Mouse (Mus musculus) G1E (cell line): Measurements from ENCODE around the gene Tead2.

Experiments
- CTCF ChIP-seq: IDR thresholded peaks from 2 replicates; pipeline ENCODE4 v1.5.1; 2012; ENCODE audit warnings: low read depth, low read length, inconsistent platforms, mixed read lengths
- GATA1 ChIP-seq: IDR thresholded peaks from 2 replicates; pipeline ENCODE4 v1.6.1; 2012; ENCODE audit warnings: borderline replicate concordance, low read length, inconsistent platforms, mixed read lengths

DNA sequence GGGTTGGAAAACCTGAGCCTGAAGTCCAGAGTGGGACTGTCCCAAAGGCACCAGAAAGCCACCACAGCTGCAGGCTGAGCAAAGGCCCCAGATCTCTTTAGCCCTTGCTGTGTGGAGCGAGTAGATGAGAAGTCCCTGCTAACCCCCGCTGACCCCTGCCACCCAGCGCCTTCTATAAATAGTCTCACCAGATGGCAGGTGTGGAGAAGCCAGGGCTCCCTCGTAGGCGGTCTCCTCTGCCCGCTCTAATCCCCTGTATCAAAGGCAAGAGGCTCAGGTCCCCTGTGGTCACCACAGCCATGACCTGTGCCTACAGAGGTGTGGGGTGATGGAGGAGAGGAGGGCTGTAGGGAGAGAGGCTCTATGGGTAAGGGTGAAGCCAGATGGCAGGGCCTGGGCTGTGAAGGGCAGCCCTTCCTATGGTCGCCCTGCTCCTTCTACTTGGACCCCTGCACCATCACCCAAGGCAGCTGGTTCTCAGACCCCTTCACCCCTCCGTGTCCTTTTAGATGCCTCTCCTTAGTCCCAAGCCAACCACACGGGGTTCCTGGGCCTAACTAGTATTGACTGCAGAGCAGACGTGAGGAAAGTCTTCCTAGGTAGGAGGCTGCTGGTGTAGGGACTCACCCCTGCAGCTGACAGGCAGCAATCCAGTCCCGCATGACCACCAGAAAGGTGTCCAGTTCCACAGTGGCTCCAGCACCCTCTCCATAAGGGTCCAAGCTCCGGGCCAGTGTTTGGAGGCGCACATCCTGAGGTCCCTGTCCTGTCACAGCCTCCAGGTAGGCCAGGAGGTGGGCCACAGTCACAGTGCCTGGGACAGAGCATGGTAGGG, 20.0 kb upstream of the Tead2 start:
- TF ChIP-seq CTCF = no peak
- no peak for TF ChIP-seq GATA1
